Mouse (Mus musculus) forebrain, embryonic 13.5 days (tissue): ENCODE measurements at regions not wholly inside any gene's neighbourhood (a gene's known extent, or its start where the extent isn't known, plus 50 kb on each side); places are given as distances from the start of the nearest gene placed in this dataset.
A peak's percentile ranks its signal among the peaks of the same experiment; 100 is the strongest.

ENCODE experiments used
- ATAC-seq: fragments of 200-750 bp; cut with Nextera tagmentation; 2 replicates; pipeline ENCODE4 v1.8.0; 2017
- H3K27ac ChIP-seq: fragments of 300-500 bp; sonication (generic); 2 replicates; pipeline ENCODE4 v1.5.1; 2015; ENCODE audit warnings: inconsistent platforms, mild to moderate bottlenecking, moderate library complexity
- H3K27me3 ChIP-seq: fragments of 300-500 bp; sonication (generic); 2 replicates; pipeline ENCODE4 v1.6.1; 2015; ENCODE audit warnings: mild to moderate bottlenecking, inconsistent platforms
- H3K36me3 ChIP-seq: fragments of 300-500 bp; sonication (generic); 2 replicates; pipeline ENCODE4 v1.6.1; 2015; ENCODE audit warnings: mild to moderate bottlenecking, inconsistent platforms; ENCODE audit not compliant: poor library complexity, severe bottlenecking
- H3K4me1 ChIP-seq: fragments of 300-500 bp; sonication (generic); 2 replicates; pipeline ENCODE4 v1.6.1; 2015; ENCODE audit warnings: inconsistent platforms
- H3K4me2 ChIP-seq: fragments of 300-500 bp; sonication (generic); 2 replicates; pipeline ENCODE4 v1.6.1; 2015; ENCODE audit warnings: inconsistent platforms, mild to moderate bottlenecking, moderate library complexity
- H3K4me3 ChIP-seq: fragments of 300-500 bp; sonication (generic); 2 replicates; pipeline ENCODE4 v1.5.1; 2015; ENCODE audit warnings: mild to moderate bottlenecking, inconsistent platforms
- H3K9ac ChIP-seq: fragments of 300-500 bp; sonication (generic); 2 replicates; pipeline ENCODE4 v1.6.1; 2015; ENCODE audit warnings: mild to moderate bottlenecking, inconsistent platforms
- H3K9me3 ChIP-seq: fragments of 300-500 bp; sonication (generic); replicated peaks from 2 replicates; pipeline ENCODE4 v1.6.1; 2016; ENCODE audit warnings: inconsistent platforms
- WGBS: fragments of 180-500 bp; shearing (Covaris S2); methylation state at CpG from one replicate; pipeline ENCODE4 v1.1.7; 2015; 5-methylcytosine and 5-hydroxymethylcytosine counted together

DNA sequence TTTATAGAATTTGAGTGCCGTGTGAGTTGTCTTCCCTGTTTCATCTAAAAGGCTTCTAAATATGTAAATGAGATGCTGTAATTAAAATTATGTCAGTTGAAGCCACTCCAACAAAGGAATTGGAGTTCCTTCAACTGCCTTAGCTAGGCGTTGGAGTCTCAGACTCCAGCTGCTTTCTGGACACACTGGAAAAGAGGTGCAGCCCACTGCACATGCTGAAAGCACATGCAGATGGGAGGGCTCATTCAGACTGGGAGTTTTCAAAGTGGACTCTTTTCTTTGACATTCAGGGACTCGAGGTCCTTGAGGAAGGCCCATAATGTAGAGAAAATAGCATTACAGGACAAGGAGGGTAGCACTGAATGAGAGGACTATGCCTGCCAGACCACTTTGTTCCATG lies 650.7 kb downstream of the Robo2 start:
- Histone ChIP-seq H3K4me2 (no peak overlapping the region), H3K9ac (no peak overlapping the region), H3K4me3 (no peak overlapping the region), H3K4me1 (0 out of 2 replicates have a peak, but pooled peaks cover 6% of the 10 kb centered on the region), H3K36me3 (no peaks in the 10 kb centered on the region), H3K27ac (no peak overlapping the region), H3K27me3 (no peaks in the 10 kb centered on the region), H3K9me3 (no peaks in the 10 kb centered on the region)
- peak; percentile 72 for ATAC-seq
- 21% methylated on average over 3 of the region's 3 CpGs for WGBS

DNA sequence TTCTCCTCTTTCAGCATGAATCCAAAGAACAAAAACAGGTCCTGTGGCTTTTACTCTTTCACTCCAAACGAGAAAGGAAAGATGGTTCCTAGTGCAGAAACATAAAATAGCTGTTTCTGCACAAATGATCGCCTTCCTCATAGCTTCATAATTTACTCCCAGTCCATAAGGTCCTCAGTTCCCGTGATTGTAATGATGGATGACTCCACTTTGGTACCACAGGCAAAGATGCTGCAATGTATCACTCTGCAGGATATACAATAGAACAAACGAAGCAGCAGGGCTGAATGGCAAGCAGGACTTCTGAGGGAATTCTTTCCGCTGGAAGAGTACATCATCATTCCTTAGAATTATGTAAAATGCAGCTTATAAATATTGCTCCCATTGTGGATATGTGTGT lies 652.8 kb downstream of the Robo2 start:
- H3K36me3 ChIP-seq: no peaks in the 10 kb centered on the region
- no peak overlapping the region for H3K4me2 ChIP-seq
- no peaks in the 10 kb centered on the region for H3K27me3 ChIP-seq
- H3K27ac ChIP-seq: no peak overlapping the region
- H3K4me1 ChIP-seq: 0 out of 2 replicates have a peak, but pooled peaks cover 6% of the 10 kb centered on the region
- WGBS: 44% methylated on average over 5 of the region's 5 CpGs
- no peak overlapping the region for H3K4me3 ChIP-seq
- no peak overlapping the region for H3K9ac ChIP-seq
- no peaks in the 10 kb centered on the region for H3K9me3 ChIP-seq
- ATAC-seq: no peak

DNA sequence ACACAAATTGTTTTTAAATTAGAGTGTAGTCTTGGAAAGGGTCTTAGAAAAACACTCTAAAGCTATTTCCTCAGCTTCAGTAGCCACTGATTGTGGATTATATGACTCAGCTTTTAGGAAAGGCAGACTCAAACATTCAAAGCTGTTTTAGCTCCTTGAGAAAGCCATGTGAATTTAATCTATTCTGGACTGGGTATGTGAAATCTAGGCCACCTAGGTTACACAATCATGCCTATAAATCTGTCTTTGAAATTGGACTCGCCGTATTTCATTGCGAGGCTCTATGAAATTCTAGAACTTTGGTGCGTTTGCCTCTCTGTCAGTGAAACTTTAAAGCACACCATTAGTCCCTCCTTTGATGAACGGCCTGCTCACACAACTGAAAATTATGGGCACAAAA lies 657.3 kb downstream of the Robo2 start:
- WGBS: 95% methylated on average over 5 of the region's 5 CpGs
- Histone ChIP-seq H3K4me2 (no peak overlapping the region), H3K27me3 (no peaks in the 10 kb centered on the region), H3K4me1 (no peaks in the 10 kb centered on the region), H3K4me3 (no peak overlapping the region), H3K27ac (no peak overlapping the region), H3K9me3 (no peaks in the 10 kb centered on the region), H3K9ac (no peak overlapping the region), H3K36me3 (no peaks in the 10 kb centered on the region)
- no peak for ATAC-seq

DNA sequence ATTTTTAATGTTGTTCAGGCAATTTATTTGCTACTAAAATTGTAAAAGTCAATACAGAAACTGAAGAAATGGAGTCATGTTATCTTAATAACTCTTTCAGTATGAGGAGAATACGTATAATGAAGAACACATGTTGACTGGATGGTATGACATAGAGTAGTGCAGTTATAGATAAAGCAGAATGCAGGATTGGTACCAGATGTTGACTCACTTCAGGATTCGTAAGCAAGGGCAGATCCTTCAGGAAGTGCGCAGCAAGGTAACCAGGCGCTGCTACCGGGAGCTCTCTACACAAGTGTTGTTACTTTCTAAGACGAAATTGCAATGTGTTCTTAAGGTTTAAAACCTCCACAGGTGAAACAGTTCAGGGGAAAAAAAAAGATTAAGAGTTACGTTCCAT lies 683.3 kb downstream of the Robo2 start:
- Histone ChIP-seq H3K27ac (no peak overlapping the region), H3K36me3 (no peaks in the 10 kb centered on the region), H3K9me3 (no peaks in the 10 kb centered on the region), H3K4me2 (no peak overlapping the region), H3K4me1 (no peaks in the 10 kb centered on the region), H3K4me3 (no peak overlapping the region), H3K9ac (no peak overlapping the region), H3K27me3 (no peaks in the 10 kb centered on the region)
- ATAC-seq: no peak
- 93% methylated on average over 7 of the region's 7 CpGs for WGBS

DNA sequence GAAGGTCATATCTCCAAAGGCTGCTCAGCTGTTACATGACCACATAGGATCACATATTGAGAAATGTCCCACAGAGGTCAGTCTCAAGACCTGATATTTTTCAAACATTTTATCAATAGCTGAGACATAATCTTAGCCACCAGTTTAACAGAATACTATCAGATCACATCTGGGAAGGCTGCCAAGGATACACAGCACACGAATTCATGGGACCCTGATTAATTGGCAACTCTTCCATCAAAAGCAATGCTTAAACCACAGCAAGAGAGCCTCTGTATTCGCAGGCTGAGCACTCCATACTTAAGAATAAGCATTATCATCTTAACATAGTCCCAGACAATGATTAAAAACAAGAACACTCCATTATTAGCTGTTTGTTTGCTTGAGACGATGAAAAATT lies 691.9 kb downstream of the Robo2 start:
- Histone ChIP-seq H3K4me2 (no peak overlapping the region), H3K9me3 (no peaks in the 10 kb centered on the region), H3K4me3 (no peak overlapping the region), H3K9ac (no peak overlapping the region), H3K27ac (no peak overlapping the region), H3K4me1 (no peaks in the 10 kb centered on the region), H3K27me3 (no peaks in the 10 kb centered on the region), H3K36me3 (no peaks in the 10 kb centered on the region)
- WGBS: 47% methylated on average over 3 of the region's 3 CpGs
- ATAC-seq: no peak; the same call in 1 of the 2 replicates

DNA sequence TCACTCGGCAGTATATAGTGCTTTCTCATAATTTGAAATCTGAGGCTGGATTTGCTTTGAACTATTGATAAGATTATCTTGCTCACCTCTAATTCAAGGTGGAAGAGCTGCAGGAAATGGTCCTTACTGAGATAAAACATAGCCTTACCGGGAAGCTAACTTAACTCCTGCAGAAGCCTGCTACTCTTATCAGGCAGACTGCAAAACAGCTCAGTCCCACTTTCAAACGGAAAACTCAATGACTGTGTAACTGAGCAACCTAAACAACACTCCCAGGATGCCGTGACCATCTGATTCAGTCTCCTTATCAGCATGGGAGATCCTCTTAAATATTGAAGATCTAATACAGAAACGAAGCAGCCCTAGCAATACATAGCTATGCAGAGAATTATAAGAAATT lies 695.3 kb downstream of the Robo2 start:
- H3K27ac ChIP-seq: no peak overlapping the region
- no peaks in the 10 kb centered on the region for H3K9me3 ChIP-seq
- no peak overlapping the region for H3K9ac ChIP-seq
- no peak overlapping the region for H3K4me2 ChIP-seq
- ATAC-seq: no peak
- H3K27me3 ChIP-seq: no peaks in the 10 kb centered on the region
- WGBS: 78% methylated on average over 5 of the region's 5 CpGs
- no peaks in the 10 kb centered on the region for H3K36me3 ChIP-seq
- H3K4me3 ChIP-seq: no peak overlapping the region
- H3K4me1 ChIP-seq: no peaks in the 10 kb centered on the region

DNA sequence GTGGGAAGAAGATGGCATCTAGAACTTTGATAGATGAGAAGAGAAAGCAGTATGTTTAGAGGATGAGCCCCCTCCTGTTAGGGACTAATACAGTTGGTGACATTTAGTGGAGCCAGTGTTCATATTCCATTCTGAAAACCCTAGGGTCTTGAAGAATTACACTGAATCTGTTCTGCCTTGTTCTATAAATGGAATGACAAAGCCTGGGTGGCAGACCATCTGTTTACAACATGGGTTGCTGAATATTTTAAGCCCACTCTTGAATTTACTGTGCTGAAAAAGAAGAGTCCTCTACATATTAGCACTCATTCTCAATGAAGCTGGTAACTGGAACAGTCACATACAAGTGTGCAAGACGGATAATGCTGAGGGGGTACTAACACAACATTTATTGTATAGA lies 704.6 kb downstream of the Robo2 start:
- Histone ChIP-seq H3K27me3 (no peaks in the 10 kb centered on the region), H3K9ac (no peak overlapping the region), H3K27ac (no peak overlapping the region), H3K4me2 (no peak overlapping the region), H3K9me3 (no peaks in the 10 kb centered on the region), H3K4me3 (no peak overlapping the region), H3K36me3 (no peaks in the 10 kb centered on the region), H3K4me1 (no peaks in the 10 kb centered on the region)
- WGBS: 91% methylated on average over 1 of the region's 1 CpGs
- no peak for ATAC-seq

DNA sequence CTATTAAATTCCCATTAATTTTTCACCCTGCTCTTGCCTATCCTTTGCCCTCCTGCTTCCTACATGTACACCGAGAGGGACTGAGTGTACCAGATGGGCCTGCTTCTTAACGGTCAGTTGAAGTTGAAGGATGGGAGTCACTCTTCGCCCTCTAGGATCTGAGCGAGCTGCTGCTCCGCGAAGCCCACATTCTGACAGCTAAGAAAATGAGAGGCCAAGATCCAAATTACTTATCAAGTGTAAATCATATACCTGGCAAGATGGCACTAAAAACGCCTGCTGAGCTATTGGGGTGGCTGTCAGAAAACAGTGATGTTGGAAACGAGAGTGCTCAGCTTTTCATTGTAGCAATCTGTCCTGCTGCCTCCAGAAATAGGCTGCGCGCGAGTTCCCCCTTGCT lies 722.4 kb downstream of the Robo2 start:
- no peak overlapping the region for H3K9ac ChIP-seq
- H3K9me3 ChIP-seq: no peaks in the 10 kb centered on the region
- no peak overlapping the region for H3K4me3 ChIP-seq
- no peaks in the 10 kb centered on the region for H3K27me3 ChIP-seq
- H3K4me2 ChIP-seq: no peak overlapping the region
- WGBS: 71% methylated on average over 11 of the region's 11 CpGs
- H3K36me3 ChIP-seq: no peaks in the 10 kb centered on the region
- ATAC-seq: no peak
- H3K27ac ChIP-seq: no peak overlapping the region
- H3K4me1 ChIP-seq: 0 out of 2 replicates have a peak, but pooled peaks cover 2% of the 10 kb centered on the region

DNA sequence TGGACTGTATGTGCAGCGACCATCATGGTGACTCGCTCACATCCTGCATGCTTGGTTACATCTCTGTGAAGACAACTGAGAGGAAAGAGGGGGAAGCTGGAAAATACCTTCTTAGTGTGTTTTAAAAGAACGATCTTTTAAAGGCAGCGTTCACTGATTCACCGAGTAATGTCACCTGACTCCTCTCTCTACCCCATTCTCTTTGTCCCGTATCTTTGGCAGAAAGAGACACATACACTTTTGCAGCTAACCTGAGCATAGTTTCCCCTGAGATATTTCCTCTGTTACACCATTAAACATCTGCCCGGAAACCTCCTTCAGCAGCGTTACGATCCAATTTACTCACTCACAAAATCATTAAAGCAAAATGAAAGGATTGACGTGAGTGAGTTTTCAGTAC lies 731.8 kb downstream of the Robo2 start:
- no peak overlapping the region for H3K9ac ChIP-seq
- H3K4me3 ChIP-seq: no peak overlapping the region
- H3K36me3 ChIP-seq: no peaks in the 10 kb centered on the region
- no peak overlapping the region for H3K4me2 ChIP-seq
- no peaks in the 10 kb centered on the region for H3K9me3 ChIP-seq
- ATAC-seq: no peak
- H3K27ac ChIP-seq: no peak overlapping the region
- no peaks in the 10 kb centered on the region for H3K4me1 ChIP-seq
- no peaks in the 10 kb centered on the region for H3K27me3 ChIP-seq
- WGBS: 74% methylated on average over 10 of the region's 10 CpGs

DNA sequence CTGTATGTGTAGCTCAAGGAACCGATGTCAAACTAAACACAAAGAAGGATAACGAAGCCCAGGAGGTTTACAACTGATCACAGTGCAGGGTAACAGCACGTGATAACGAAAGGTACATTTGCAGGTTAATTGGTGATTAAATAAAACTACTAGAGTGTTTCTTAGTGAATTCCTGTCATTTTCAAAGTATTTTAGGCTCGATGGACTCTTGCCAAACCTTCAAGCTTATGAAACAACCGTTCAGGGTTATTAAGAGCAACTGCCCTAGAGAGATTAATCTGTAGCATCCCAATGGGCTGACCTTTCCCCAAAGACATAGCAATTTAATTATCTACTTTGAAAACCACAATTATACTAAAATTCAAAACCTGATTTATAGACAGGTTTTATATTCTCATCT lies 741.1 kb downstream of the Robo2 start:
- Histone ChIP-seq H3K9ac (no peak overlapping the region), H3K27ac (no peak overlapping the region), H3K9me3 (no peaks in the 10 kb centered on the region), H3K4me2 (no peak overlapping the region), H3K27me3 (no peaks in the 10 kb centered on the region), H3K36me3 (no peaks in the 10 kb centered on the region), H3K4me3 (no peak overlapping the region), H3K4me1 (no peaks in the 10 kb centered on the region)
- ATAC-seq: no peak
- WGBS: 40% methylated on average over 6 of the region's 6 CpGs

DNA sequence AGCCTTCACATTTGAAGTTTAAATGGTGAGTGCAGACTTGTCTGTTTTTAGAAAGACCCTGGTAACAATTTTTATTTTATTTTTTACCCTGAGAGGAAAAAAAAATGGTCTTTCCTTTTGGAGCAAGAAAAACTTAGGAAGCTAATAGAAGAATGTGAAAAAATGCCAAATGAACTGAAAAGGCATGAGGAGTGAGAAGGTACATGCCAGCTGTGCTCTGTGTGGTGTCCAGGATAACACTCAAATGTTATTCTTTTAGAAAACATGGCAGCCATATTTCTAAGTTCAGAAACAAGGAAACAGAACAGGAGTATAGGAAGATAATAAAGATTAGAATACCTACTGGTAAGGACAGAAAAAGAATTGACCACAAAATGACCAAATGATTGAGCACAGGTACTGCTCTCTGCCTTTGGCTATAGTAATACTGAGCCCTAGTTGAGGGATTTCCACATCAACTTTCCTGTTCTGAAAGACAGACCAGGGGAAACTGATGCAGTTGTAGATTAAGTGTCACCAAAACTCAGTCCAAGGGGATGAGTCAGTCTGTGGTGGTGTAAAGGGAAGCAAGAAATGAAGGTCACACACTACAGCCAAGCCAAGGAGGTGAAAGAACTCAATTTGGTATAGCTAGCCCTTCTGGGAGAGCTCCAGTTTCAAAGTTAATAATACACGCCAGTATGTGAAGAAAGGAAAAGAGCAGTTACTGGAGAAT lies 758.5 kb downstream of the Robo2 start:
- ATAC-seq: no peak
- H3K27ac ChIP-seq: no peak overlapping the region

DNA sequence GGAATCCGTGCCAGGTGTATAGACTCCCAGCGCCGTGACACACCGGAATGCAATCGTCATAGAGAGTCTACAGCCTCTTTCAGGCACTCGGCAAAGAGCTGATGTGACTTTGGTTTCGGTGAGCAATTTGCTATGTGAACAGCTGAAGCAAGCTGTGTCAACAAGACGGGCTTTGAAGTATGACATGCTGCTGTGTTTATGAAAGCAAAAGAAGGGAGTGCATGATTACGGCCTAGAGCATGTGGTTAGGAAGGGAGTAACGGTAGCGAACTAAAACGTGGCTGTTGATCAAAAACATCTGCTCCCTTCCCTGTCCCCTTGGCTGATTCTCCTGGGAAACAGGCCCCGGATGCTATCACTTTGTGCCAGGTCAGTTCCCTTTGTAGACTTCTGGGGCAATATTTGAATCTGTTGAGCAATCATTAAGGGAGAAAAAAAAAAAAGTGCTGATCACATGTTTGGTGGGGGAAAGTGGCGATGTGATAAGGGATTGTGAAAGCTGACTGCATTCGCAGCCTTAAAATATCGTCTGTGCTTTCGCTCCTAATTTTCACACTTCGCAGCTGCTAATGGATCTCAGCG lies 764.3 kb downstream of the Robo2 start:
- H3K9ac ChIP-seq: no peak overlapping the region
- ATAC-seq: peak; percentile 72
- H3K4me1 ChIP-seq: peaks cover 5% of the 10 kb centered on the region; the same call in 1 of the 2 replicates
- no peak overlapping the region; the same call in 1 of the 2 replicates for H3K4me3 ChIP-seq
- H3K27me3 ChIP-seq: no peaks in the 10 kb centered on the region
- no peaks in the 10 kb centered on the region for H3K9me3 ChIP-seq
- peak overlapping the region; percentile 37 for H3K4me2 ChIP-seq
- no peaks in the 10 kb centered on the region for H3K36me3 ChIP-seq
- WGBS: 68% methylated on average over 19 of the region's 19 CpGs
- peak overlapping the region; percentile 19; the same call in 1 of the 2 replicates for H3K27ac ChIP-seq

More for the DNA sequence above, 758.5 kb downstream of the Robo2 start:
- no peaks in the 10 kb centered on the region for H3K9me3 ChIP-seq
- WGBS: 82% methylated on average over 1 of the region's 1 CpGs
- H3K4me2 ChIP-seq: no peak overlapping the region
- no peaks in the 10 kb centered on the region for H3K4me1 ChIP-seq
- no peaks in the 10 kb centered on the region for H3K36me3 ChIP-seq
- no peak overlapping the region for H3K4me3 ChIP-seq
- H3K27me3 ChIP-seq: no peaks in the 10 kb centered on the region
- no peak overlapping the region for H3K9ac ChIP-seq

DNA sequence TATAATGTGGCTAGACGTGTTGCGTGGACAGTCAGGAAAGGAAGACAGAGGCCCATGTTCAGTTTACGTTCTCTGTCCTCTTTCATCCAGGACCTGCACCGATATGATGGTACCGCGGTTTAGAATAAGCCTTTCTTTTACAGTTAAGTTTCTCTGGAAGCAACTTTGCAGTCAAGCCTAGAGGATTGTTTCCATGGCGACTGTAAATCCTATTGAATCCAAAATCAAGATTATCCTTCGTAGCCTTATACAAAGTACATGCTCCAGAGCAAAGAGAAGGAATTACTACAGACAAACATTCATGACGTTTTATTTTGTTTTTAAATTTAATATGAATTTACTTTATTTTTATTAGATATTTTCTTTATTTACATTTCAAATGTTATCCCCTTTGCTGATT lies 798.6 kb downstream of the Robo2 start:
- WGBS: 79% methylated on average over 9 of the region's 9 CpGs
- ATAC-seq: no peak

More for the DNA sequence above, 798.6 kb downstream of the Robo2 start:
- H3K4me3 ChIP-seq: no peak overlapping the region
- H3K27ac ChIP-seq: no peak overlapping the region
- no peaks in the 10 kb centered on the region for H3K4me1 ChIP-seq
- no peaks in the 10 kb centered on the region for H3K27me3 ChIP-seq
- no peak overlapping the region for H3K9ac ChIP-seq
- H3K36me3 ChIP-seq: no peaks in the 10 kb centered on the region
- H3K9me3 ChIP-seq: no peaks in the 10 kb centered on the region
- H3K4me2 ChIP-seq: no peak overlapping the region
